Mouse (Mus musculus) cerebellum, postnatal 14 days (tissue): ENCODE data around the gene Irf8.
A peak's percentile ranks its signal among the peaks of the same experiment; 100 is the strongest.

Experiments used
- DNase-seq, 2 experiments: peaks; one replicate each; pipeline ENCODE4 v3.0.0; 2021; ENCODE audit warnings: mixed read lengths in 2 of 2

Irf8 gene

DNA sequence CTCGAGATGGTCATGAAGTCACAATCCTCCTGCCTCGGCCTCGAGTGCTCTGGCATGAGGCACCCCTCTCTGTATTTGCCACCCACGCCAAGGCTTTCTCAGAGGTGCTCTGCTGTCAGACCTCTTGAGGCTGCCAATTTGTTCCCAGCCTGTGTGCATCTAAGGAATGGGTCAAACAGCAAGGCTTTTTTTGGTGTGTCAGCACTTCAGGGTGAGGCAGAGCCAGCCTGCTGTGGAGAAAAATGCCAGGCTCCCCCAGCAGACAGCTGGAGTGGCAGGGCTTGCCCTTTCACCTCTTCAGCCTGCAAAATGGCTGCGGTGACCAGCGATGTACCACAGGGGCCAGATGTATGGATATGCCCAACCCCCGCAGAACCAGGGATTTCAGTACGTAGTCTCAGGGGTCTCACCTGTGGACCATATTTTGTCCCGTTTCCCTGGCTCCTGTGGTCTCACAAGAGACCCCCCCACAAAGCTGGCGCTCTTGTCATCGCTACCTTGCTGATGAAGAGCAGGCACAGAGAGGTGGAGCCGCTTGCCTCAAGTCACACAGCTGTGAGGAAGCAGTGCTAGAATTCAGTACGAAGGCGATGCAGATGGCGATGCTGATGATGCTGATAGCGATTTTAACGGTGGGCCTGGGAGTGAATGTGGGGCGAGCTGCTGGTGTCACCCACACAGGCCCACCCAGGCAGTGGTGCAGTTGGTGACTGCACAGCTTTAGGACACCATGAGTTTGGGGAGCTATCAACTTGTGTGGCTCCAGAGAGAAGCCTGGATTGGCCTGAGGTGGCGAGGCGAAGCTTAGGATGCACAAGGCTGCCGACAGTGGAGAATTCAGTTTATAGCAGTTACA is 15.3 kb downstream of the Irf8 start:
- no peak for DNase-seq

DNA sequence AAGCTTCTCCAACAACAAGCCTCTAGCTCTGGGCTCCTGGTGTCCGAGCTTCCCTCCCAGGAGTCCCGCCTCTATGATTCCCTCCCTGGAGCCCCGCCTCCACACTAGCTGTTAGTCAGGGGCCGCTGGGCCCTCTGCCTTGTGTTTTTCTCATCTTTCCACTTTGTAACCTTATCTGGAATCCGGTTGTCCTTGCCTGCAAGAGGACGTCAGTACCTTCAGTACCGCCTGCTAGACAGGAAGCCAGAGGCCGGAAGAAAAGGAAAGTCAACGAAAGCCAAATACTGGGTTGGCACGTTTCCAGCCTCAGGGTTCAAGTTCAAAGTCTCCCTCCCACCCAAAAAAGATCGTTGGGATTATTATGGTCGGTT is 15.9 kb downstream of the Irf8 start:
- no peak for DNase-seq

DNA sequence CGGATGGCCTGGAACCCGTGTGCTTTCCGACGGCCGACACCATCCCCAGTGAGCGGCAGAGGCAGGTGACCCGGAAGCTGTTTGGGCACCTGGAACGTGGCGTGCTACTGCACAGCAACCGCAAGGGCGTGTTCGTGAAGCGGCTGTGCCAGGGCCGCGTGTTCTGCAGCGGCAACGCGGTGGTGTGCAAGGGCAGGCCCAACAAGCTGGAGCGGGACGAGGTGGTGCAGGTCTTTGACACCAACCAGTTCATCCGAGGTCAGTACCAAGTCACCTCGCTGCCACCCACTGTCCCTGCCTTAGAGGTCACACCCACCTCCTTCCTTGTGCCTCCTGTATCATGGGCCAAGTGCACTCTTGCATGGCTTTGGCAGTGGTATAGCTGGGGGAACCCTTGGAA is 17.3 kb downstream of the Irf8 start:
- DNase-seq = no peak

DNA sequence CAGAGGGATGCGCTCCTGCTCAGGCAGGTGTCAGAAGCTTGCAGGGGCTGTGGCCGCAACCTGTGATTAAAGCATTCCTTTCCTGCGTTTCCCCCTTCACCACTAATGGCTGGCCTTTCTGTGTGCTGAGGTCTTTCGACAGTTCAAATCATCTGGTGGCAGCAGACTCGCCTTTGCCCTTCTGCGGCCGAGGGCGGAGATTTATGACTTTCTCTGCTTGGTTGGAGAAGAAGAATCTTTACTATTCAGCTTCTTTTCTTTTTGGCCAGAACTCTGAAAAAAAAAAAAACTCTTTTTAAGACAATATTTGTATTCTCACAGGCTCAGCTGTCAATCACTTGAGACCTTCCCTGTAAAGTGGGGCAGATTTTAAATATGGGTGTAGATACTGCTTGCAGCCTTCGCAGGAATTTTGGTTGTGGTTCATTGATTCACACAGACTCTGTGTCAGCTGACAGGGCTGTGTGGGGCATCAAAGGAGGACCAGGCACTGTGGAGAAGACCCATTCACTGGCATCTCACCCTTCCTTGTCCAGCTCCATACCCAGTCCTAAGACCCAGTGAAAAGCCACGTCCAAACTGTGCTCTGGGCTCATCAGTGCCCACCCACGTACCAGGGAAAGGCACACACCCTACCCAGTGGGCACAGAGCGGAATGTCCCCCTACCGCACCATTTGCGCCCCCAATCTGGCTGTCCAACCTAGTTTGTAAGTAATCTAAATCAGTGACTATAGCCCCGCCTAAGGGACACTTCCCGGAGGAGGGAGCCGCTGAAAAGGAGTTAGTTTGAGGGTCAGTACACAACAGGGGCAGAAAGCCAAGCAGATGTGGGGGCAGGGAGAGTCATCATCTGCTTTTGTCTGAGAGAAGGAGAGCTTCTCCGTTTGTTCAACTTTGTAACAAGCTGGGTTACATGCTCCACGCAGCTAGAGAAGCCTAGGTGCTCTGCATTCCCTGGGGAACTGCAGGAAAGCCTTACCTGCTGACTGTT is 19.4 kb downstream of the Irf8 start:
- DNase-seq = no peak

DNA sequence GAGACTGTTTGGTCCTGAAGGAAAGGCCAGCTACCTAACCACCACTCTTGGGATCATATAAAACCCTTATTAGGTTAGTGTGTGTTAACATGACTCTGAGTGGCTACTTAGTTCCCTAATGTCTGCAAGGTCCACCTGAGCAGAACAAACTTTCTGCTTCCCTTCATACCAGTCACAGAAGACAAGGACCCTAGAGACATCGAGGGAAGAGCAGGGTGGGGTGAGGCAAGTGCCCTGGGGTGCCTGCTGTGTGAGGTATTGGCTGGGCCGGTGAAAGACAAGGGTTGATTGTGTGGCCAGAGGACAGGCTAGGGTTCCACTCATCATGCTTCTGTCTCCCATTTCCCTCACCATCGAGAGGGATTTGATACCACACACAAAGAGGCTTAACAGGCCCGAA is 21.8 kb downstream of the Irf8 start:
- DNase-seq = no peak

DNA sequence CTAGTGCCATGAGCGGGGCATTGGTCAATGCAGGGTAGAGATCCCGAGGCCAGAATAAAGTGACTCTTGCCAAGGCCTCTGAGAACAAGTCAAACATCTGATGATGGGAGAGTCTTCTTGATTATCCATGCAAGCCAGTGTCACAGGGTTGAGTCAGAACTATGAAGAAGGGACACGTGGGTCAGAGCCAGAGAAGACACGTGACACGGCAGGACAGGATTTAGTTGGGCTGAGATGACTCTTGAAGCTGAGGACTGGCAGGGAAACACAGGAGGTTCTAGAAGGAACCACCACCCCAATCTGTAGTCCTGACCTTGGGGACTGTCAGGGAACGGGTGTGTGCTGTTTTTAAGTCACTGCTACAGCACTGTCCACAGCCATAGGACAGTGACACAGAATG is 23.7 kb downstream of the Irf8 start:
- DNase-seq = no peak

DNA sequence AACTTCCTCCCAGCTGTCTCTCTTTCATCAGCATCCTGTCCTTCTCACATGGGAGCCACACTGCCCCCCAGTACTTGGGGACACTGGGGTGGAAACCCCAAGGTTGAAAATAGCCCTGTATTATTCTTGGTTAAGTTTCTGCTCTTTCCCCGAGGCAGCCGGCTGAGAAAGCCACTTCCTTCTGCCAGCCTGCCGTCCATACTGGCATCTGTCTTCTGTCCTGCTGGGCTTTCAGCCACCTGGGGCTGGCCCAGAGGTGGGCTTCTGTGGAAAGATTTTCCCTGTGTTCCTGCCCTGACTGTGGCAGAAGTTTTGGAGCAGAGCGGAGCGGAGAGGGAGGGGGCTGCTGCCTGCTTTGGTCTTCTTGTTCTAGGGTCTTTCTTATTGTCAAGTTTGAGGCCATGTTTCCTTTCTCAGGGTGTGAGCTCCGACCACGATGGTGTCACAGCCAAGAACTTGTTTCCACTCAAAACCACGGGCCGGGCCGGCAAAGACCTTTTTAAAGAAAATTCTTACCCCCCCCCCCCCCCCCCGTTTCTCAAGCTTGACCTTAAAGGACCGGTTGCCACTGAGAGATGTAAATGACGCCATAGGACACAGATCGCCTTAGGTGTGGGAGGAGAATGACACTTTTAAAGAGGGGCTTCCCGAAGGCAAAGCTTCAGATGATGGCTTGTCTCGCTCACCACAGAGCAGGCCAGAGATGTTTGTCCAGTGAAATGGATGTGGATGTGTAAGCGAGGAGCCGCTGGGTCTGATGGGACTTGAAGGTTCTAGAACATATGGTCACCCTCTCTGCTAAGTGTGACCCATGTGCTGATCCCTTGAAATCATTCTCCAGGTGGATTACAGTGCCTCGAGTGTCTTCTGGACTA is 24.4 kb downstream of the Irf8 start:
- DNase-seq = no peak

DNA sequence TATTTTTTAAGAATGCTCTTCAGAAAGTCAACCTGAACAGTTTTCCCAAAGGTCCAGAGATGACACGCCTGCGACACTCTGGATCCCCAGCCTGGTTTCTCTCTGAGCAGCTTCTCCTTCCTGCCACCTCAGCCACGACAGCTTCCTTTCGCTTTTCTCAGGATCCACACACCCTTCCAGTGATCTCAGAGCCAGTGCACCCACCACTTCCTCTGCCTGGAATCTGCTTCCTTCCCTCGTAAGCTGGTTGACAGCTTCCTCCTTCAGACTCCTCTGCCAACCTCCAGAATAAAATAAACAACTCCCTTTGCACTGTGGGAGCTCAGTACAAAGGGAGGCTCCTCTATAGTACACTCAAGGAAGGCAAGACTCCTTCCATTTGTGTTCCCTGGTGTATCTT is 27.1 kb downstream of the Irf8 start:
- no peak for DNase-seq

DNA sequence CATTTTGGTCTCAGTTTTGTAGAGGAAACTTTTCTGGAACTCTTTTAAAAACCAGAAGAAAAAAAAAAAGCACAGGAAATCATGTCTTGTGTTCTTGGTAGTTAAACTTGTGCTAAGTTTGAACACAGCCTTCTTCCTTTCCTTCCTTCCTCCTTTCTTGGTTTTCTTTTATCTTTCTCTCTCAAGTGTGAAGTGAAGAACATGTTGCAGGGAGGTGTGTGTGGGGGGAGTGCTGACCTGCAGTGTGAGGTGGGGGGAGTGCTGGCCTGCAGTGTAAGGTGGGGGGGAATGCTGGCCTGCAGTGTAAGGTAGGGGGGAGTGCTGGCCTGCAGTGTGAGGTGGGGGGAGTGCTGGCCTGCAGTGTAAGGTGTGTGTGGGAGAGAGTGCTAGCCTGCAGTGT is 28.5 kb downstream of the Irf8 start:
- no peak for DNase-seq

DNA sequence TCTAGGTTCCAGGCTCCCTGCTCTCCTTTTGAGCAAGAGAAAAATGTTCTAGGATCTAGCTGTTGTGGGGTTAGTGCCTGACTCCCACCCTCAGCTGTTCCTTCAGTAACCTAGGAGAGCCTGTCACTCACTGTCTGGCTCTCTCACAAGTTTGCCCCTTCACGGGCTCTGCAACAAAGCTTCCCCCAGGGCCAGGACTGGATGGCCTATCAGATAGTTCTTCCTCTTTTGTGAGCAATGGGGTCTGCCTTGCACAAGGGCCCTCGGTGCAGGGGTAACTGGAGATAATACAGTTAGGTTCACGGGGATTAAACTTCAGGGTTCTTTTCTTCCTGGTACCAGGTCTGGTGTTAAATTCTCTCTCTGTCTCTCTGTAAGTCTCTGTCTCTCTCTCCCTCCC is 30.5 kb downstream of the Irf8 start:
- DNase-seq = no peak

DNA sequence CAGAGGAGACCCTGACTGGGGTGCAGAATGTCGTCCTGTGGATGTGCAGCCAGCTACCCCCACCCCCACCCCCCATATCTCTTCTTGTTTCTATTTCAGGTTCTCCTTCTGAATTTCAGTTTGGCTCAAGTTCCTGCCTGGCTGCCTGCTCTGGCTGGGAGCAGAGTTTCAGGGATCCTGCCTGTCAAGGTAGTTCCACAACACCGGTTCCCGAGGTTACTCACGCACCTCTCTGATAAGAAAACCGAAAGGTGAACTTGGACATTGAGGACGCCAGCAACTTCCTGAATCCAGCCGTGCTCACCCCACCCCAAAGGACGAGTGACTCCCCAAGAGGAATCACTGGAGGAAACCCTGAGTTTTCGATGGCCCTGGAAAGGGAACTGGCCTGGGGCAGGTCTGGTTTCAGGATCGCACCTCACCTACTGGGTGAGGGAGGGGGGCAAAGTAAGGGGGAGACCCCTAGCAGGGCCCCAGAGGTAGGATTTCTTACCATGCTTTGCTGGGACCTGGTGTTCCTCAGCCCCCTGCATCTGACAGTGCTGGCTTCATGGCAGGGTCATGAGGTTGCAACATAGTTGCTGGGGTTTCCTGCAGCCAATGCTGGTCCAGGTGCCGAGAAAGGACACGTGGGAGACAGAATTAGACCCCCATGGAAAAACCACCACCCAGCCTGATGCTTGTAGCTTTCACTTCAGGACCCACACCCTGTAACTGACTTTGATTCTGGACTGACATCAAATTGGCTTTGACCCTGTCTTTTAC is 32.5 kb downstream of the Irf8 start:
- DNase-seq = no peak

DNA sequence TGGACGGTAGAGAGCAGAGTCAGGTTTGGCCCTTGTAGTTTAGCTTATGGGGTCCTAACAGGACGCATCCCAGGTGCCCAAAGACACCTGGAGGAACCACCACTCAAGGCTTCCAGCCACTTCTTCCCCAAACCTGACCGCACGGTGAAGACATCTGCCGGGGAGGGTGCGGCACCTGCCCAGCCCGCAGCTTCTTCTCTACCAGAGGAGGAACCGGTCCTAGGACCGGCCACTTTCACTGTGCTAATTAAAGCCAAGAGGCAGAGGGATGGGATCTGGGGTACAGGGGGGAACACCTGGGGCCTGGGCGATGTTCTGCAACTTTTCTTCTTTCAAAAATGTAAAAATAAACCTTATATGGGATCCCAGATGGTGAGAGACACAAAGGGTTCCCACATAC is 41.0 kb downstream of the Irf8 start:
- DNase-seq = no peak

DNA sequence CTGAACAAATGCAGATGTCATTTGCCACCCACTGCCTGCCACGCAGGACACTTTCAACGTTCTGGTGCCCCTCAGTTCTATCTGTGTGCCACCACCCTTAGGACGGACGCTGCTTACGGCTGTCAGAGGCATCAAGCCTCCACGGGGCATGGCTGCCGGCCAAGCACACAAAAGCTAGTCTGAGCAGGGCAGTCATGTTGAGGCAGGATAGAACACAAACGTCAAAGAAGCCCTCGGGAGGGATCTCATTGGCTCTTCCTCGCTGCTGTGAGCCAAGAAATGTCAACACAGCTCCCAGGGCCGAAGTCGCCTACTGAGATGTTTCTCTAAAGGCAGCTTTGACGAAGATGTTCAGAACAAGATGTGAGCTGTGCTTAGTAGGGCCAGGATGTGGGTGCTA is 41.6 kb downstream of the Irf8 start:
- DNase-seq = no peak

DNA sequence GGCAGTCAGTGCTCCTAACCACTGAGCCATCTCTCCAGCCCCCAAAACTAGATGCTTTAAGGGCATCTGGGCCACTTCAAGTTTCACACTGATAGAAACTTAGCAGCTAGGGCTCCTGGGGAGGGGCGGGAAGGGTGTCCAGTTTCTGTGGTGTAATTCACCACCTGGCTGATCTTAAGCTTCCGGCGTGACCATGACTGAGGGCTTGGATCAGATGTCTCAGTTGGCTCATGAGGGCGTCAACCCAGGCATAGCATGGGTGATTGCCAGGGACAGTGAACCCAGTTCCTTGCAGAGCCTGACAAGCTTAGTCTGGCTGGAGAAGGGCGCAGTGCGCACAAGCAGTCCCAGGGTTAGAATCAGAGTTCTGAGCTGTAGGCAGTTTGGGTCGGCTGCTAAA is 42.9 kb downstream of the Irf8 start:
- DNase-seq = no peak

DNA sequence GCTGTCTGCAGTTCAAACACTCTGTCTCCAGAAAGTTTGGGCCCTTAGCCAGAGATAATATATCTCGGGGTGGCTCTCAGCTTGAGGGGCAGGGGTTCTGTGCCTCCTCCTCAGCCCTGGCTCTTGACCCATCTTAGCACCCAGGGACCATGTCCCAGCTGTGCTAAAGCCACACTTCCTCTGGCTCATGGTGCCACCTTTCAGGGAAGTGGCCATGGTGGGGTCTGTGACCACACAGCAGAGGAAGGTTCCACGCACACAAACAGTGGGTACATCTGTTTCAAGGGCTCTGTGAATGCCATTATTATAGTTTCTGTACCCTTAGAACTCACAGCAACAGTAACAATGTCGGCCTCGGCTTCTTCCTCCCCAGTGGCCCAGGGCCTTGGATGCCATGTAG is 47.6 kb downstream of the Irf8 start:
- no peak for DNase-seq

DNA sequence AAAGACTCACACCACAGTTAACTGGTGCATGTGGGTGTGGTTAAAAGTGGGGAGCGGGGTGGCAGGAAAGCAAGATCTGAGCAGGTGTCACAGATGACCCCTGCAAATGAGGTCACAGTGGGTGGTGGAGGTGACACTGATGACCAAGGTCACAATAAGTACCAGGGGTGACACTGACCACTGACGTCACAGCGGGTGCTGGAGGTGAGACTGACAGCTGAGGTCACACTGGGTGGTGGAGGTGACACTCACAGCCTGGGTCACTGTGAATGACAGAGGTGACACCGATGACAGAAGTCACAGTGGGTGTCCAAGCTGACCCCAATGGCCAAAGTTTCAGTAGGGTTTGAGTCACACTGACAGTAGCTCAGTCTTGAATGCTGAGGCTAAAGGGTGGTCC is 50.6 kb downstream of the Irf8 start:
- DNase-seq = no peak

DNA sequence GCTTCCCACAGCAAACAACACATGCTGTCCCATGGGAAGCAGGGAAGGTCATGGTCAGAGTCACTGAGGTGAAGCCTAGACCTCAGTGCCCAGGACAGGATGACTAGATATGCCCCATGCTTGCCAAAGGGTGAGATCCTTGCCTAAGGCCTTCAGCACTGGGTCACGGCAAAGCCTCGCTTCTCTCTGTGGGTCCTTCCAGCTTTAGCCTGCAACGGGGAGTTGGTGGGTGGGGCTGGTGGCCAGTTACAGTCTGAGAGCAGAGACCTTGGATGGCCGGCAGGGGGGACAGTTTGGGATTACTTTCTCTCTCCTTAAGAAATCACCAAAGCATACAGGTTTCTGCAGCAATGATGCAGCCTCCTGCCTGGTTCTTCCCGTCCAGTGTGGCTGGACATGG is 51.5 kb downstream of the Irf8 start:
- no peak for DNase-seq

DNA sequence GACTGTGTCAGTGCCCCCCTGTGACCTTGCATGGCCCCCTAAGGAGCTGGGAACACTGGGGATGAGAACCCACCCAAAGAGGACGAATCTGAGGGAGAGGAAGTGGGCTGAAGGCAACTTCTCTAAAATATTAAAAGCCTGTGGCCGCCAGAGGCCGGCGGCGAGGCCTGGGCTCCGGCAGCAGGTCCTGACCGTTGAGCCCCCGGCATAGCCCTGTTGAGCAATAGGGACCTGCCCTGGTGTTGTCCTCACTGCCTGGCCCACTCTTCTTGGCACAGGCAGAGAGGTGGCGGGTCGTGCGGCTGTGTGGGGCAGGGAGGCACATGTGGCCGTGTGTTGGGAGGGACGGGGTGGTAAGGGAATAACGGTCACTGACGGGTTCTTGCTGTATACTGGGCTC is 56.6 kb downstream of the Irf8 start:
- DNase-seq = no peak

DNA sequence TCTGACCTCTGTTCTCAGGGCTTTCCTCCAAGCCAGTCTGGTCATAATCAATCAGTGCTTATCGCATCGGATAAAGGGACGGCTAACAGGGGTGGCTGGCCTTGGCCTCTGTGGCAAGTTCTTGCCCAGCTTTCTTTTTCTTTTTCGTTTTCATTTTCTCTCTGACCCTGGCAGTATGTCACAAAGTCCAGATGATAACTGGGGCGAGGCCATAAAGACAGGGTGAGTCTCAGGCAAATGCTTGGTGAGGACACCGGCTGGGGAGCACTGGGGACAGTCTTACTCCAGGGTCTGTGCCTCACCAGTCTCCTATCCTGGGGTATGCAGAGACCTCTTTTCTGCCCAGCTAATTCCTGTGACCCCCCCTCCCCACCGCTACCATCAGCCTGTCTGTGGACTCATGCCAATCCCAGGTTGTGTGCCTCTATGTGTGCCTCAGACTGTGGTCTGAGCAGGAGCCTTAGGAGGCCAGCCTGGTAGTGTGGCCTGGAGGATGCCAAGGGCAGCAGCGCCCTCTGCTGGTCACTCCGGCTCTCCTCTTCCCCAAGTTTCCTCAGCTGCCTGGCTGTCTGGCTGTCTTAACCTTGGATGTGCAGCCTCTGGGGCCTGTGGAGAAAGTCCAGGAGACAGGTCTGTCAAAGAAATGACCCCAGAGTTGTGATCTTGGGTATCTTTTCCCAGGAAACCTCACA is 59.9 kb downstream of the Irf8 start:
- peak; percentile 83 to 90 for DNase-seq

DNA sequence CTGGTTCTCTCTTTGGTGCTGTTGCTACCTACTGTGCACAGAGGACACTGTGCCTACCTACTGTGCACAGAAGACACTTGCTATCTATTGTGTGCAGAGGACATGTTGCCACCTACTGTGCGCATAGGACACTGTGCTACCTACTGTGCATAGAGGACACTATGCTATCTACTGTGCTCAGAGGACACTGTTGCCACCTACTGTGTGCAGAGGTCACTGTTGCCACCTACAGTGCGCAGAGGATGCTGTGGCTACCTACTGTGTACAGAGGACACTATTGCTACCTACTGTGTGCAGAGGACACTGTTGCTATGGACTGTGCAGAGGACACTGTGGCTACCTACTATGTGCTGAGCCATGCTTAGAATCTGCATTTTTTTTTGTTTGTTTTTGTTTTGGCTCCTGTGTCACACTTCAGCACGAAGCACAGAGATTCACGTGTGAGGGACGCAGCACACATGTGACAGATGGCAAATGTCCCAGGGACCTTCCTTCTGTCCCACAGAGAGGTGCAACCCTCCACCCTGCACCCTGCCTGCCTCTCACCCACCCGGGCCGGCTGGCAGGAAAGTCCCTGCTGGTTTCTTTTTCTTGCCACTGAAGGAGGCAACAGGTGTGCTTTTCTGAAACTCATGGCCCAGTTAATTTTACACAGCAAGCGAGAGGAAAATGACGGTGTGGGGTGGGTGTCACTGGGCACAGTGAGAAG is 61.0 kb downstream of the Irf8 start:
- no peak for DNase-seq

DNA sequence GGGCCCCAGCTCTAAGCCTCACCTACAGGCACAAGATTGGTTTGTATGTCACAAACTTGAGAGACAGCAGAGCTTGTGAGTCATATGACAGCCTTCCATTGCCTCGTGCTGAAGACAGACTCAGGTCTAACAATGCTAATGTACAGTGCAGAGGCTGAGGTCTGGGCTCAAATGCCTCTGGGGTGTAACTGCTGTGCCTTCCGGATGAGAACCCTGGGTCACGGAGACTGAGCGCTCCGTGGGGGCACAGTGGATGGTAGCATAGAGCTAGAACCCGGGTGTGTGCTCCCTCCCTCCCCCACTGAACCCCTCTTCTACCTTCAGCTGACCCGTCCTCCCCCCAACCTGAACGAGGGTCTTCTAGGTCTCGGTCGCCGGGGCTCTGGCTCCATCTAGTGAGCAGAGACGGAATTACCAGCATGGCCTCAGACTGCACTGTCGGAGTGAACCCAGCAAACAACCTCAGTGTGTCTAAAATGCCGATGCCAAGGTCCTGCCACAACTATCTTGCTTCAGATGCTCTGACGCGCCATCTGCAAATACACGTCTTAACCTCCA is 64.2 kb downstream of the Irf8 start:
- DNase-seq = peak; percentile 81 to 82
